ENCODE assay signal across 18 mouse cellular contexts in the genomic region with DNA sequence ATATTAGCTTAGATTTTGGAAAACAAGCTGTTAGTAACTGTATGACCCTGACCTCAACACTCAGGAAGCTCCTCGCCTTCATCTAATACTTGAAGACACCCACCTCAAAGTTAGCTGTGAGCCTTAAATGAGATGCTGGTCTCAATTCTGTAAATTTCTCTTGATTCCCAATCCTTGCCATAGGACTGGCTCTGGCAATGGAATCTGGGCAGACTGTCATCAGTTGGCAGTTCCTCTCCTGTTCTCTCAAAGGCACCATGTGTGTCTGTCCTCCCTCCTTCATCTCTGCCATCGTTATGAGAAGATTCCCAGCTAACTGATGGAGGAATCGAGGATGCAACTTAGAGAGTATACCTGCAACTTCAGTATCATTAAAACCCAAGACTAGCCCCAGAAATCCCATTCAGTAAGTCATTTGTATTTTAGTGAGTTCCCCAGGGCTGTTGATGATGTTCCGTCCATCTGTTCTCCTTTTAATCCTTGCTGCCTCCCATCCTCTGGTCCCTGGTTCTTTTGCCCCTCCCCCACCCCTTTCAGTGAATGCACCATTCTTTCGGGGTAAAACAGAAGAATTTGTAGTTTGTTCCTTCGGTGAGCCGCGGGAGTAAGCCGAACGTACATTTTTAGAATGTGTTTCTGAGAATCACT.
DNase-seq lines count a peak whose midpoint lies in the region; ATAC-seq lines count a peak whose summit lies in the region.
"Had no signal": no experiment of that assay in that cellular context is flagged by ENCODE, and none has a peak within 500 bp of the region (broad histone marks: within the 10 kb centered on the region; RNA-seq: fewer than 3 reads in every experiment).

No protein-coding gene starts in this region.

- DNase-seq in cerebellum, postnatal 10 days: peak; percentile 52 to 62
- DNase-seq in cerebellum, adult 9-11 months: no peak
- DNase-seq in frontal cortex, postnatal 25 days (ENCODE audit: low spot score in 2 of 2): no peak
- peak; percentile 21 for DNase-seq in brain, adult 2 months (ENCODE audit: low read depth, low spot score)
- DNase-seq: adrenal gland, adult 8-10 months; adrenal gland, postnatal 14 days; B cell, adult 2 months; cerebellum, adult 11 months; cerebellum, adult 18-20 months; cerebellum, adult 8-10 months; cerebellum, postnatal 36 days; embryo, embryonic 11 days had no signal

- peak; percentile 31; the same call in 1 of the 2 replicates for ATAC-seq in frontal cortex, adult (ENCODE audit: low TSS enrichment)
- ATAC-seq: activated CD4-positive, CD25-positive, alpha-beta regulatory T cell, adult 4 months; CD4-positive, CD25-positive, alpha-beta regulatory T cell, adult 4 months; forebrain, embryonic 14.5 days; forebrain, embryonic 16.5 days; Patski had no signal

Comparison
In these comparisons a context has a peak if more than half of its experiments do, and no peak if none do; other contexts are left out.
1. DNase-seq: peak in cerebellum, postnatal 10 days (2 of 2) and brain, adult 2 months (single experiment); none in cerebellum, adult 9-11 months (single experiment) and frontal cortex, postnatal 25 days (0 of 2).